Mouse (Mus musculus): ENCODE results near the gene Scyl3.
A peak's percentile ranks its signal among the peaks of the same experiment; 100 is the strongest.

Gene Scyl3

DNA sequence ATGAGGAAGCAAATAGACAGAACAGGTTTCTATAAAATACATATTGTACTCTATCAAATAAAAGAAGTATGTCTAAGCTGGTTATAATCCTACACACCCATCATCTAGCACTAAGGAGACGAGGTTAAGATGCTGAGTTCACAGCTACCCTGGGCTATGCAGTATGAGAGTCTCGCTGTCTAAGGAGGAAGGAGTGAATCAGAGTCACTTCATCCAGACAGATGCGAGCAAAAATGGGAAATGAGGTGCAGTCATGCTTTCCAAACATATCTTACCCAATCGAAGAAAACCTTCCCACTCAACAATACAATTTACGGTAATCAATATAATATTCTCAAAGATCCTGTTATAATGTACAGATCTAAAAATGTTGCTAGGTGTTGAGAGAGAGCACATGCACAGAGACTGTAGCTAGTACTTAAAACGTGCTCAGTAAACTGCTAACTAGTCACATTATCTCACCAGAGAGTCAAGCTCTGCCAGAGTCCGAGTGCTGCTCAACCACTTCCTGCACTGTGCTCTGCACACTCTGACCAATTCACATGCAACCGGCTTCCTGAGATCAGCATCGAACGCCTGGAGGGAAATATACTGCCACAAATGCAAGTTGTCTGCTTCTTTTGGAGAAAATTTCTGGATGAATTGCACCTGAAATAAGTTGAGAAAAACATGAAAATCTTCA lies 35.2 kb downstream of the Scyl3 start:
- no peak for DNase-seq (ENCODE audit: low spot score)

DNA sequence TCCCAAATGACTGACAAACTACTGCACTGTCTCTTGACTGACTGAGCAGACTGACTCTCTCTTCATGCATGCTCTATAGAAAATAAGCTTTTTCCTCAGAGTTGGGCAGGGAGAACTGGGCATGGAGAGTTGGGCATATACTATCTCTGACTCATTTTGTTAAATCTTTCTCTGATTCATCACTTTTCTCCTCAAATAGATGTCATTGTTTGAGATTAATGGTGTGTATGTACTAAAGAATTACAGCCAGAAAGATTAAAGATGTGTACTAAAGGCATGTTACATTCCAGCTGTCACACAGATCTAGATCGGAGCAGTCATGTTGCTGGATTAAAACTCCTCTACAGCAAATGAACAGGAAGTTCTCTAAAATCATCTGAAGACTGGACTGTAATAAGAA lies 45.6 kb downstream of the Scyl3 start:
- no peak for DNase-seq (ENCODE audit: low spot score)

DNA sequence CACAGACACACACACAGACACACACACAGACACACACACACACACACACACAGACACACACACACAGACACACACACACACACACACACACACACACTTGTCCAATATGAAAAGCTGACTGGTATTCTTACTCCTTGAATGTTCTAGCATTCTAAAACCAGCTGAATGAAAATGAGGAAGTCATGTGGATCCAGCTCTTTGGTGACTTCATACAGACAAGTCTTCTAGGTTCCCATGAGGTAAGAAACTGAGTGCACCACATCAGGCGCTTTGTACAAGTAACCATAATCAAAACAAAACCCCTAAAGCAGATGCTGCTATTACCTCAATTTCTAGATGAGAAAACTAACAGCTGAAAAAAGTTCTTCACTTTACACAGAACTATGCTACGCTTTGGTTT lies 46.2 kb downstream of the Scyl3 start:
- DNase-seq (ENCODE audit: low spot score), result no peak

DNA sequence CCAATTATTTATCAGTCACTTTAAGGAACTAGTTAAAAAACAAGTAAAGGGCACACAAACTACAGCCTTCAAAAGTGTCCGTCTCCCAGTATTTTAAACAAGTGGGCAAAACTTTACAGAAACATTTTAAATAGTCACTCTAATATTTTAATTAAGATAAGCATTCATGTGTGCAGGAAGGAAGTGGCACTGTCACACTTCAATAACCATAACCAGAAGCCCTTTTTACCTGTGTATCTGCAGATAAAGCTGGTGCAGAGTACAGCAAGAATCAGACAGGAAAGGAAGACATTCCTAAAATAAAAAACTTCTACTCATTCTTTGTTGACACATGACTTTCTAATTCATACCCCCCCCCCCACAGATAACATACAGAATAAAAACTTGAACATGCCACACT lies 47.6 kb downstream of the Scyl3 start:
- DNase-seq (ENCODE audit: low spot score), result no peak

DNA sequence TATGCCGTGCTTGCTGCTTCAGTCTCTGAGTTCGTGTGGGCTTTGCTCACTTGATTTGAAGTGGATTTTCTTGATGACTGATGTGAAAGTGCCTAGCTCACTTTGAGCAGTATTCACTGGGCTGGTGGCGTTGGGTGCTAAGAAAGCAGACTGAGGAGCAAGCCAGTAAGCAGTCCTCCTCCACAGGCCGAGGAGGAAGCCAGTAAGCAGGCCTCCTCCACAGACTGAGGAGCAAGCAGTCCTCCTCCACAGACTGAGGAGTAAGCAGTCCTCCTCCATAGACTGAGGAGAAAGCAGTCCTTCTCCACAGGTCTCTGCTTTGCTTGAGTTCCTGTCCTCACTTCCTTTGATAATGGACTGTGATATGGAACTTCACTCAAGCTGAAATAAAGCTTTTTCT lies 63.5 kb downstream of the Scyl3 start:
- no peak for DNase-seq (ENCODE audit: low spot score)

DNA sequence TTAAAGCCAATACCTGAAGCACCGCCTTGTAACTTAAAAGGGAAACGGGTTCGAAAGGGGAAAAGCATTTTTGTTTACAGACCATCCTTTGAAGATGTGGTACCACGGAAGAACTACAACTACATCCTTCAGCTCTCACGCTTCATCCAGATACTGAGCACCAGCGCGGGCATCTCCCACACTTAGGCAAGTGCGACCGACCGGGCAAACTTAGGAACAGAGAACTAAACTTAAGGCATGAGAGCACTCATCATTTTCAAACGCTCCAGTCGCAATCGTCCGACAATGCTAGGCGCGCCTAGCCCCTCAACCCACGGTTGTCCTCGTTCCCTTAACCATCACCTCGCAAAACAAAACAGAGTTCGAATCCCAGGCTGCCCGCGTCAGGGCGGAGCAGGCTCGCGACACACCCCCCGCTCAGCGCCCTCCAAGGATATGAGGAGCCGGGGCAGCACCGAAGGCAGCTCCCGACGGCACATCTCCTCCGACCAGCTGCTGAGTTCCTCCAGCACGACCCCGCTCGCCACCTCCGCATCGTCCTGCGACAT lies 65.3 kb downstream of the Scyl3 start:
- DNase-seq (ENCODE audit: low spot score), result no peak

DNA sequence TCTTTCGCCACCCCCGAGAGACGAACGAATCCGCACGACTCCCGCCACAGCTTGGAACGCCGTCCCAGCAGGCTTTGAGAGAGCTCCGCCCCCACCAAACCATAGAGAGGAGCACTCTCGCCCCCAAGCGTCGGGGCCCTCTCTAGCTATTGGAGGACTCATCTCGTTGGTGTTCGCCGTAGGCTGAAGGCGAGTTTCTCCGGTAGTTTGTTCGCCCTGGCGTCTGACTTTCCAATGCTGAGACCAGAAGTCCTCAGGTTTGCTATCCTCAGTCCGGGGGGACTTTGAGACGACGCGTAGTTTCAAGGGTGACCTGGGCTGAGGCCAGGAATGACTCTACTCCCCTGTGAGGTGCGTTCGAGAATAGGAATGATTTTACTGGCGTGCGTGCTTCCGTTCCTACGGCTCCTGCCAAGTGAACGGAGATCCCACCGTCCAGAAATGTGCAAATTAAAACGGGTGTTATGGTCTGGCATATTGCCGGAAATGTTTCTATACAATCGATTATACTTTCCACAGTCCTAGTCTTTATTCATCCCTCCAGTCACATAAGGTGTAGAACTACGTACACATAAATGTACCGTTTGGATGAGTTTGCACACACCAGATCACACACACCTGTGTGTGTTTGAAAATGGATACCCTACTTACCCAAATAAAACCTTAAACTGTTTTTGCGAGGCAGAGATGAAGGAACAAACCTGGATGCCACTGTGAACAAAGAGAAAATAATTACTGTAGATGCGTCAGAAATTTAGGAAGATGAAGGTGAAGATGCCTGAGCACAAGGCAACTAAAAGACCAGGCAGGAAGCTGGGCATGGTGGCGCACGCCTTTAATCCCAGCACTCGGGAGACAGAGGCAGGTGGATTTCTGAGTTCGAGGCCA lies 66.1 kb downstream of the Scyl3 start, which contains the start of the genes BC055324 and Mettl18:
BC055324 (minus strand) TSS at position 76 of the 888 bp plus-strand sequence.
Mettl18 (plus strand) TSS at position 169 of the 888 bp plus-strand sequence.
- DNase-seq (ENCODE audit: low spot score), result peak; percentile 96

DNA sequence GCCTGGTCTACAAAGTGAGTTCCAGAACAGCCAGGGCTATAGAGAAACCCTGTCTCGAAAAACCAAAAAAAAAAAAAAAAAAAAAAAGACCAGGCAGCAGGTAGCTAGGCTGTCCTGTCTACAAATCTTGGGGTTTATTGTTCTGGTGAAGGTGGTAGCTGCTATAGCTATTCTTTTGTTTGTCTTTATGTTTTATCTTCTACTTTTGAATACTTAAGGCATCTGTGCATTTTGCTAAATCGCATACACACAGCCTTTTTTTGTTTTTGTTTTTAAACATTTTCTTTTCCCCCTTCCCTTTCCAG lies 66.7 kb downstream of the Scyl3 start:
- no peak for DNase-seq (ENCODE audit: low spot score)

DNA sequence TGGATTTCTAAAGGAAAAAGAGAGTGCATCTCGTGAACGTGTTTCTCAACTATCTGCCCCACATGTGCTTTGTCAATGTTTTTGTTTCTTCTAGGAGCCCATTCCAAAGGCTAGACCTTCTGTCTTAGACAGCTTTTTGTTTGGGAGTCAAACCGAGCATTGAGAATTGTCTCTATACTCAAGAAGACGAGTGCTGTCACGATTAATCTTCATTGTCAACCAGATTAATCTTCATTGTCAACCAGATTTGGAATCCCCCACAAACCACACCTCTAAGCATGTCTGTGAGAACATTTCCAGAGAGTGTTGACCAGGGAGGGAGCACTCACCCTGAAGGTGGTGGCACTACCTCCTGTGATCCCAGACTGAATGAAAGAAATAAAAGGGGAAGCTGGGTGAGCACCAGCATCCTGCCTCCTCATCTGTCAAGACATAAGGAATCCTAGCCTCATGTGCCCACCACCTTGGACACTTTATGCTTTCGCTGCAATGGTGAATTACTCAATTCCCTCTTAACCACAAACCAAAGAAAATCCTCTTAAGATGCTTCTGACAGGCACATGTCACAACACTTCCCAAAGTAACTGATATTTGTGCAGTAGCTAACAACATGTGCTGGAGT lies 73.0 kb downstream of the Scyl3 start:
- DNase-seq (ENCODE audit: low spot score), result no peak

DNA sequence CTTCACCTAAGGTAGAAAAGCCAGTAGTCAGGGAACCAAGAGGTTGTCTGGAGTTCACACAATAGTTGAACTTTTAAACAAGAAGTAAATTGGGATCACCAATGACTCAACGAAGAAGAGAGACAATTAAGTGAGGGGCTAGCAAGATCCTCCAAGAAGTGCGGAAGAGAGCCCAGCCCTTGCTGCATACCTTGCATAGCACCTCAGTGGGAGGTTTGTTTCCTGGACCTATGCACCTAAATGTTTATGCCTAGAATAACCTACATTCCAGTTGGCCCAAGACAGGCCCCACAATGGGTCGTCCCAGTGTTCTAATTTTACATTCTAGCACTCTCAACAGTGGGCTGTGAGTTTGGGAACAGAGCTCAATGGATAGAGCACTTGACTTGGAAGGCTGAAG lies 75.4 kb downstream of the Scyl3 start:
- DNase-seq (ENCODE audit: low spot score), result no peak

Measured in retina, embryonic 14.5 days (tissue).